Mouse (Mus musculus) myocyte (in vitro differentiated cells): Measurements from ENCODE around the gene Arhgef19. TPM values are rescaled to one million over a fixed set of nuclear protein-coding genes. Genes with fewer than 3 reads are reported as not detected.

ENCODE experiments used
- H3K27me3 ChIP-seq: one replicate; pipeline ENCODE4 v1.6.1; 2011; ENCODE audit not compliant: control insufficient read depth, insufficient read depth, insufficient read length
- H3K36me3 ChIP-seq: one replicate; pipeline ENCODE4 v1.6.1; 2011; ENCODE audit not compliant: control insufficient read depth, insufficient read depth
- H3K4me2 ChIP-seq: one replicate; pipeline ENCODE4 v1.6.1; 2011; ENCODE audit warnings: low read depth, control low read depth
- H3K4me3 ChIP-seq: one replicate; pipeline ENCODE4 v1.5.1; 2011; ENCODE audit warnings: mild to moderate bottlenecking, control low read depth, moderate library complexity
- H3K79me2 ChIP-seq: one replicate; pipeline ENCODE4 v1.6.1; 2011; ENCODE audit not compliant: control insufficient read depth, insufficient read depth
- H3ac ChIP-seq: one replicate; pipeline ENCODE4 v1.6.1; 2011; ENCODE audit not compliant: control insufficient read depth, insufficient read length
- CEBPB ChIP-seq: IDR thresholded peaks from 2 replicates; pipeline ENCODE4 v1.6.1; 2011; ENCODE audit warnings: mild to moderate bottlenecking, moderate library complexity; ENCODE audit not compliant: poor library complexity, insufficient read depth, severe bottlenecking
- E2F4 ChIP-seq: IDR thresholded peaks from one replicate; pipeline ENCODE4 v1.6.1; 2011; ENCODE audit warnings: mild to moderate bottlenecking, control low read depth, moderate library complexity; ENCODE audit not compliant: insufficient read depth
- MAX ChIP-seq: IDR thresholded peaks from one replicate; pipeline ENCODE4 v1.6.1; 2011; ENCODE audit warnings: low read depth, mild to moderate bottlenecking, control low read depth
- MYOD1 ChIP-seq, 3 experiments: IDR thresholded peaks; one replicate each; pipeline ENCODE4 v1.6.1; 2011; ENCODE audit warnings: control low read depth in 2 of 3, low read depth in 2 of 3, mild to moderate bottlenecking in 2 of 3, moderate library complexity in 1 of 3; ENCODE audit not compliant: insufficient read length in 2 of 3, control insufficient read depth in 1 of 3
- MYOG ChIP-seq, 3 experiments: IDR thresholded peaks; one replicate each; pipeline ENCODE4 v1.6.1; 2011; ENCODE audit warnings: control low read depth in 2 of 3, low read depth in 2 of 3, mild to moderate bottlenecking in 2 of 3; ENCODE audit not compliant: insufficient read length in 2 of 3, control insufficient read depth in 1 of 3, insufficient read depth in 1 of 3
- POLR2A ChIP-seq: IDR thresholded peaks from one replicate; pipeline ENCODE4 v1.6.1; 2011; ENCODE audit warnings: low read depth, mild to moderate bottlenecking, control low read depth, moderate library complexity; ENCODE audit not compliant: insufficient read length
- POLR2AphosphoS2 ChIP-seq: IDR thresholded peaks from one replicate; pipeline ENCODE4 v1.6.1; 2011; ENCODE audit warnings: low read depth, control low read depth; ENCODE audit not compliant: insufficient read length
- REST ChIP-seq: IDR thresholded peaks from one replicate; pipeline ENCODE4 v1.6.1; 2011; ENCODE audit warnings: mild to moderate bottlenecking, control low read depth, moderate library complexity; ENCODE audit not compliant: insufficient read depth, insufficient read length
- SRF ChIP-seq: IDR thresholded peaks from one replicate; pipeline ENCODE4 v1.6.1; 2011; ENCODE audit warnings: low read depth; ENCODE audit not compliant: control insufficient read depth, insufficient read length
- TCF12 ChIP-seq: IDR thresholded peaks from one replicate; pipeline ENCODE4 v1.6.1; 2011; ENCODE audit warnings: mild to moderate bottlenecking, control low read depth; ENCODE audit not compliant: poor library complexity, insufficient read depth, severe bottlenecking
- TCF3 ChIP-seq: IDR thresholded peaks from one replicate; pipeline ENCODE4 v1.6.1; 2011; ENCODE audit warnings: low read depth, control low read depth; ENCODE audit not compliant: insufficient read length
- USF1 ChIP-seq: IDR thresholded peaks from one replicate; pipeline ENCODE4 v1.6.1; 2011; ENCODE audit warnings: low read depth, mild to moderate bottlenecking, control low read depth, moderate library complexity
- polyA plus RNA-seq: library from polyadenylated mRNA; unstranded; fragments of >200 nt; fragmentation: generic; extraction: Trizol; gene quantifications from one replicate; pipeline ENCODE4 v1.2.1, GENCODE M21; 2012; ENCODE audit warnings: missing spikeins

The Arhgef19 gene
- polyA plus RNA-seq, 1 experiment: 28.6 TPM

DNA sequence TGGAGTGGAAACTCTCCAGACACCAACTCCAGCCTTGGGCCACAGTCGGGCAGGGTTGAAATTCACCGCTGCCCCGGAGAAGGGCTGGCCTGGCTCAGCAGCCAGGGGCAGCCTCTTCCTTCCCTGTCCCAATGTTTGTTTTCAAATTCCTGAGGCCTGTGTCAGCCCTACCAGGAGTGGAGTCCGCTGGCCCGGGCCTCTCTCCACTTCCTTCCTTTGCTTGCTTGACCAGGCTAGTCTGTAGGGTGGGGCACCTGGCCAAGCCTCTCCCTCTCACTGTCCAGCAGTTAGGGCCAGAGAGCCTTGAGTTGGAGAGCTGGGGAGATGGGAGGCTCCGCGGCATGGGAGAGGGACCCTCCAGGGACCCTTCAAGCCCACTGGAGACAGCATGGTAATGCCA lies 38.9 kb downstream of the Arhgef19 start:
- peak overlapping the region; percentile 29 for H3K4me3 ChIP-seq
- TF ChIP-seq REST: no peak
- TF ChIP-seq MYOD1 (IDR thresholded peaks at IDR 0.05; ENCODE audit: control insufficient read depth in 1 of 3, insufficient read length in 2 of 3, low read depth in 2 of 3): peak in 1 of 3 experiments; percentile 7
- TF ChIP-seq POLR2AphosphoS2: peak; percentile 81
- peak; percentile 73 for TF ChIP-seq POLR2A
- H3K27me3 ChIP-seq: no peaks in the 10 kb centered on the region
- H3K4me2 ChIP-seq: peak overlapping the region; percentile 97
- peak overlapping the region; percentile 13 for H3ac ChIP-seq
- no peaks in the 10 kb centered on the region for H3K79me2 ChIP-seq
- H3K36me3 ChIP-seq: no peaks in the 10 kb centered on the region

- Histone ChIP-seq H3K79me2 (no peaks in the 10 kb centered on the region), H3K4me2 (peak overlapping the region; percentile 97), H3K36me3 (no peaks in the 10 kb centered on the region), H3ac (no peak overlapping the region), H3K27me3 (no peaks in the 10 kb centered on the region), H3K4me3 (peak overlapping the region; percentile 29)
- TF ChIP-seq POLR2A (peak; percentile 68), POLR2AphosphoS2 (no peak), USF1 (no peak), CEBPB (peak; percentile 85), MYOD1 (IDR thresholded peaks at IDR 0.05; ENCODE audit: control insufficient read depth in 1 of 3, insufficient read length in 2 of 3, low read depth in 2 of 3) (peak in 2 of 3 experiments; percentile 78 to 88), MYOG (IDR thresholded peaks at IDR 0.05; ENCODE audit: control insufficient read depth in 1 of 3, insufficient read depth in 1 of 3, insufficient read length in 2 of 3, low read depth in 2 of 3) (peak in 2 of 3 experiments; percentile 64 to 86)
Measured at GRCm38 (mm10) chr4:141279327-141279726, 40.0 kb downstream of the Arhgef19 start.

DNA sequence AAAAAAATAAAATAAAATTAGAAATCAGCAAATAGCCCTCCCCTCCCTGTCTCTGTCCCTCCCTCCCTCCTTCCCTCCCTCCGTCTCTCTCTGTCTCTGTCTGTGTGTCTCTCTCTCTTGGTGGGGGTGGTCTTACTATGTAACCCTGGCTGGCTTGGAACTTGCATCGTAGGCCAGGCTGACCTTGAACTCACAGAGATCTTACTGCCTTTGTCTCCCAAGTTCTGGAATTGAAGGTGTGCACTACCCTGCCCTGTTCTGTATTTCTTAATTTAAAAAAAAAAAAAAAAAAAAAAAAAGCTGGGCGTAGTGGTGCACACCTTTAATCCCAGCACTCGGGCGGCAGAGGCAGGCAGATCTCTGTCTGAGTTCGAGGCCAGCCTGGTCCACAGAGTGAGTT lies 40.5 kb downstream of the Arhgef19 start:
- Histone ChIP-seq H3K36me3 (no peaks in the 10 kb centered on the region), H3K79me2 (no peaks in the 10 kb centered on the region), H3ac (no peak overlapping the region), H3K4me2 (peak overlapping the region; percentile 97), H3K27me3 (no peaks in the 10 kb centered on the region), H3K4me3 (peak overlapping the region; percentile 29)
- TF ChIP-seq MAX: no peak
- no peak for TF ChIP-seq CEBPB

DNA sequence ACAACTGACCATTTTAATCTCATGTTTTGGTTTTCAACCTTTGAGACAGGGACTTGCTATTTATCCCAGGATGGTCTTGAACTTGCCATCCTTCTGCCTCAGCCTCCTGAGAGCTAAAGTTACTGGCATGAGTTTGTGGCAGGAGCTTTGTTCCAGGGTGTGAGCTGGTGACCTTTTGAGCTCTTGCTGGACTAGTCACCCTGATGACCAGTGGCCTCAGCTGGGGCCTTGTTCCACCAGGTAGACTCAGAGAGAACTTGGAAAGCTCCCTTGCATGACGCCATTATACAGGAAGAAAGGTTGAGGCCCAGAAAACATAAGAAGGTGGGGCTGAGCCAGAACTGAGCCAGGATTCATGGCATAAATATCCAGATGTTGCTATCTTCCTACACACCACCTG lies 41.2 kb downstream of the Arhgef19 start:
- no peaks in the 10 kb centered on the region for H3K79me2 ChIP-seq
- H3K36me3 ChIP-seq: no peaks in the 10 kb centered on the region
- no peak overlapping the region for H3ac ChIP-seq
- H3K4me2 ChIP-seq: no peak overlapping the region
- H3K4me3 ChIP-seq: no peak overlapping the region
- no peaks in the 10 kb centered on the region for H3K27me3 ChIP-seq
- TF ChIP-seq TCF12: no peak

DNA sequence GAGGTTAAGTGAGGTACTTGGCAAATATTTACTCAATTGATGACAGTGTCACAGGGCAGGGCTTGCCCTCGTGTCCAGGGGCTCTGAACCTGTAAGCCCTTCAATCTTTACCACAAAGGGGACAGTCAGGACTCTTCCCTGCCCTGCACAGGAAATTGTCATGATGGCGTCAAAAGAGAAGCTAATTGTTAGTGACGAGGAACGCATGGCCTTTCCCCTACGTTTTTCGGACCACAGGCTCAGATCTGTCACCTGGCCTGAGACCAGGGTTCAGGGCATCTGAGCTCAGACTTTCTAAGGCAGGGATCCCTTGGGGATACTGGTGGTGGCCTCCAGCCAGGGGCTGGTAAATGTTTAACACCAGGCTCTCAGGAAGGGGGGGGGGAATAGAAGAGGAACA lies 41.9 kb downstream of the Arhgef19 start:
- Histone ChIP-seq H3K36me3 (no peaks in the 10 kb centered on the region), H3ac (no peak overlapping the region), H3K27me3 (no peaks in the 10 kb centered on the region), H3K79me2 (no peaks in the 10 kb centered on the region), H3K4me2 (no peak overlapping the region), H3K4me3 (no peak overlapping the region)
- TF ChIP-seq POLR2AphosphoS2 (no peak), MAX (no peak), MYOD1 (IDR thresholded peaks at IDR 0.05; ENCODE audit: control insufficient read depth in 1 of 3, insufficient read length in 2 of 3, low read depth in 2 of 3) (no peak), POLR2A (no peak), TCF12 (no peak), CEBPB (no peak), E2F4 (no peak), SRF (no peak), TCF3 (no peak), MYOG (IDR thresholded peaks at IDR 0.05; ENCODE audit: control insufficient read depth in 1 of 3, insufficient read depth in 1 of 3, insufficient read length in 2 of 3, low read depth in 2 of 3) (no peak), REST (no peak), USF1 (no peak)

- Histone ChIP-seq H3K36me3 (no peaks in the 10 kb centered on the region), H3ac (no peak overlapping the region), H3K4me3 (no peak overlapping the region), H3K27me3 (no peaks in the 10 kb centered on the region), H3K79me2 (no peaks in the 10 kb centered on the region), H3K4me2 (no peak overlapping the region)
- TF ChIP-seq TCF12: no peak
- TF ChIP-seq USF1: no peak
- no peak for TF ChIP-seq REST
- TF ChIP-seq MAX: no peak
- no peak for TF ChIP-seq MYOG (IDR thresholded peaks at IDR 0.05; ENCODE audit: control insufficient read depth in 1 of 3, insufficient read depth in 1 of 3, insufficient read length in 2 of 3, low read depth in 2 of 3)
- no peak for TF ChIP-seq POLR2AphosphoS2
- no peak for TF ChIP-seq SRF
- no peak for TF ChIP-seq E2F4
- no peak for TF ChIP-seq MYOD1 (IDR thresholded peaks at IDR 0.05; ENCODE audit: control insufficient read depth in 1 of 3, insufficient read length in 2 of 3, low read depth in 2 of 3)
- TF ChIP-seq TCF3: no peak
- no peak for TF ChIP-seq POLR2A
- TF ChIP-seq CEBPB: no peak
Measured at GRCm38 (mm10) chr4:141281578-141281977, 42.3 kb downstream of the Arhgef19 start.
